Mouse (Mus musculus) embryo, embryonic 10.5 days (tissue): Measurements from ENCODE around the gene Pnmal1.
A peak's percentile ranks its signal among the peaks of the same experiment; 100 is the strongest.

Experiments
- DNase-seq: peaks from one replicate; pipeline ENCODE4 v3.0.0-alpha.2; 2015; ENCODE audit warnings: low spot score

Pnmal1 gene

DNA sequence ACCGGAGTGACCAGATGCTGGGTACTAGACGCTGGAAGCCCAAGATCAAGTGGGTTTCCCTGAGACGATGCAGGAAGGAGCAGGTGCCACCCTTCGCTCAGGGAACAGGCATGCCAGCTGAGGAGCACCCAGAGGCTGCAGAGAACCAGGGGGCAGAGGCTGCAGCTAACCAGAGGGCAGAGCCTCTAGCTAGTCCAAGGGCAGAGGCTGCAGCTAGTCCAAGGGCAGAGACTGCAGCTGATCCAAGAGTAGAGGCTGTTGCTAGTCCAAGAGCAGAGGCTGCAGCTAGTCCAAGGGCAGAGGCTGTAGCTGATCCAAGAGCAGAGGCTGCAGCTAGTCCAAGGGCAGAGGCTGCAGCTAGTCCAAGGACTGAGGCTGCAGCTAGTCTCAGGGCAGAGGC, 35.9 kb downstream of the Pnmal1 start:
- DNase-seq = no peak

GRCm38 (mm10) chr7:16999233-16999632, 39.8 kb downstream of the Pnmal1 start:
- DNase-seq = no peak

DNA sequence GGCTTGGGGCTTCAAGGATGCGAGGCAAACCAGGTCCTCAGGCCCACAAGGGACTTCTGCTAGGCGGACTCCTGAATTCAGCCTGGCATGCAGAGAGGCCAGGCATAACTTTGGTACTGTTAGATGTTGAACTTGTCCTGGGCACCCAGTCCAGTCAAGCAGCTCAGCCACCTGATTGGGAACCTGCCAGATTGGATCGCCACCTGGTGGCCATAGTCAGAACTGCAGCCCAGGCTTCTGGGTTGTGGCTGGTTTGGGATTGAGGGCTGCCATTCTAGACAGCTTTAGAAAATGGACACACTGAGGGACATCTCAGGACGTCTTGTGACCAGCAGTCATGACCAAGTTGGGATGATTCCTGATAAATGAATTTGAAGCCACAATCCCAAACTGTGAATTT, 40.2 kb downstream of the Pnmal1 start:
- peak; percentile 90 for DNase-seq

- peak; percentile 91 for DNase-seq
Observed at GRCm38 (mm10) chr7:17002375-17003195, 43.1 kb downstream of the Pnmal1 start.

- DNase-seq = no peak
Observed at GRCm38 (mm10) chr7:17003230-17003960, 43.9 kb downstream of the Pnmal1 start.

- DNase-seq = no peak
Observed at GRCm38 (mm10) chr7:17004716-17005115, 45.2 kb downstream of the Pnmal1 start.

GRCm38 (mm10) chr7:17007300-17007699, 47.8 kb downstream of the Pnmal1 start:
- DNase-seq = no peak

- no peak for DNase-seq
Observed at GRCm38 (mm10) chr7:17009326-17010009, 50.0 kb downstream of the Pnmal1 start.

GRCm38 (mm10) chr7:17010010-17010347, 50.5 kb downstream of the Pnmal1 start:
- DNase-seq = no peak

DNA sequence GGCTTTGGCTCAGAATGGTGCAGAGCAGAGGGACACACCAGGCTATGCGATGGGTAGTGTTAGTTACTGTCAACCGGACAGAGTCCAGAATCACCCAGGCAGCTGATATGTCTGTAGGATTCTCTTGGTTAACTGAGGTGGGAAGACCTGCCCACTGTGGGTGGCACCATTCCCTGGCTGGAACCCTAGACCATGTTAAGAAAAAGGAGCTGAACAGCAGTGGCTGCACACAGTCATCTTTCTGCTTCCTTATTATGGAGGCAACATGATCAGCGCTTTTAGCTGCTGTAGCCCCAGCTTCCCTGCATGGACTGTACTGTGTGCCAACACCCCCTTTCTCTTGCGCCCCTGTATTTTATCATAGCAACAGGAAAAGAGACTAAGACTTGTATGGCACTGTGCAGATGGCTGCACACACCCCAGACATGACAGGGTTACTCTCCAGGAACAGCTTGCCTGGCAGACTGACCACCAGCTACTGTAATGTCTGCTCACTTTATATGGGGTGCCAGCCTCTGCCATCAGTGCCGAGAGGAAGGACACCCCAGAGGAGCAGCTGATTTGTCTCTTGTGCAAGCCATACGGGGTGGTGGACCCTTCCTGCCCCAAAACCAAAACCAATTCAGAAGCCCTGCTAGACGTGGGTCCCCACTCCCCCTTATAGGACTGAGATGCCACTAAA, 52.6 kb downstream of the Pnmal1 start:
- no peak for DNase-seq
